Mouse (Mus musculus) MEL (cell line): ENCODE results near the gene Emg1.

Source experiments
- CTCF ChIP-seq, 3 experiments: IDR thresholded peaks in 2 of 3; conservative IDR thresholded peaks in 1 of 3; 2 replicates each; pipeline ENCODE4 v1.5.1; 2011 to 2012; ENCODE audit warnings: low read length in 3 of 3, low read depth in 2 of 3, mild to moderate bottlenecking in 2 of 3, improper control_type of control experiment in 1 of 3, inconsistent platforms in 1 of 3, mixed read lengths in 1 of 3, moderate library complexity in 1 of 3; ENCODE audit not compliant: control insufficient read depth in 1 of 3, insufficient read depth in 1 of 3, poor library complexity in 1 of 3, severe bottlenecking in 1 of 3
- EP300 ChIP-seq, 2 experiments: IDR thresholded peaks; 2 replicates each; pipeline ENCODE4 v1.6.1; 2011; ENCODE audit warnings: improper control_type of control experiment in 2 of 2, low read length in 2 of 2, low read depth in 1 of 2, mild to moderate bottlenecking in 1 of 2
- ETS1 ChIP-seq: IDR thresholded peaks from 2 replicates; pipeline ENCODE4 v1.6.1; 2012; ENCODE audit warnings: low read depth, mild to moderate bottlenecking, inconsistent platforms, low read length, improper control_type of control experiment, moderate library complexity
- ZMIZ1 ChIP-seq: IDR thresholded peaks from 2 replicates; pipeline ENCODE4 v1.6.1; 2012; ENCODE audit warnings: low read depth, mild to moderate bottlenecking, inconsistent platforms, low read length, improper control_type of control experiment, moderate library complexity

- TF ChIP-seq EP300 (IDR thresholded peaks at IDR 0.05; ENCODE audit: low read depth in 1 of 2, low read length in 2 of 2), result no peak
- no peak for TF ChIP-seq CTCF (IDR thresholded peaks at IDR 0.05 in 2 of 3, conservative IDR thresholded peaks at IDR 0.05 in 1 of 3; ENCODE audit: control insufficient read depth in 1 of 3, insufficient read depth in 1 of 3, low read depth in 2 of 3, low read length in 3 of 3, poor library complexity in 1 of 3, severe bottlenecking in 1 of 3)
- no peak for TF ChIP-seq ETS1
- no peak for TF ChIP-seq ZMIZ1
Observed at GRCm38 (mm10) chr6:124758849-124759232, 46.9 kb upstream of the Emg1 start.
